Mouse (Mus musculus) urinary bladder, postnatal 14 days (tissue): ENCODE results near the gene Cox8b.
A peak's percentile ranks its signal among the peaks of the same experiment; 100 is the strongest.

Experiments used
- DNase-seq: peaks from one replicate; pipeline ENCODE4 v3.0.0; 2021; ENCODE audit warnings: low spot score

The Cox8b gene

GRCm38 (mm10) chr7:140900220-140900619 lies at the start of gene Cox8b:
Gene Cox8b, minus strand, starts transcription at chr7:140900446.
- DNase-seq: no peak

DNA sequence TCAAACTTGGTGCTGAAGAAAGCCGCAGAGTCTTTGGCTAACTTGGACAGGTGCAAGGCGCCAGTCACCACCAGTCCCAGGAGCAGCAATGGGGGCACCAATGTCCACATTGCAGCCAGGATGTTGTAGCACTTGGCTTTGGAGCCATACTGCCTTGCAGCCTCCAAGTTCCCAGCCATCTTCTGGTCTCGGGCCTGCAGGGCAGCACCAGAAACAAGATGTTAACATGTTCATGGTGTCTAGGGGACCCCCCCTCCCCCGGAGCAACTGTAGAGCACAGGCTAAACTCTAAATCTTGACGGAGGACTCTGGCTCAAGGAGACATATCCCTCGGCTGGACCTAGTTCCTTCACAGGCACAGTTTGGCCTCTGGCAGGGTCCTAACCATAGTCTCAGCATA lies 49.0 kb upstream of the Cox8b start:
- DNase-seq: no peak

DNA sequence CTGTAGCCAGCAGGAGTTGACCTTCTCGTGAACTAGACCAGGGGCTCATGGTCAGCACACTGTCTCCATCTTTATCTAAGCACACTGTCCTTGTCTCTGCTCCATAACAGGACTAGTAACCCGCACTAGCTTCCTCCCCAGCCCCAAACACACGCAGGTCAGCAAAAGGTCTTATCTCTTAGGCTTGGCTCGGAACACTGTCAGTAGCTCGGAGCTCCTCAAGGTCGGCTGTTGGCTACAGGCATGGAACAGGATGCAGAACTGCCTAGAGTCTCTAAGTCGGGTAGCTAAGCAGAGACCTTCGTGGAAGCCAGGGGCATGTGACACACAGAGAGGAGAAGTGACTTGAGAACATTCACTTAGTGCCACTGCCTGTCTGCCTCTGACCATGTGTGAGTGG lies 47.9 kb upstream of the Cox8b start:
- DNase-seq: no peak

GRCm38 (mm10) chr7:140946980-140947379 lies 46.7 kb upstream of the Cox8b start:
- no peak for DNase-seq

DNA sequence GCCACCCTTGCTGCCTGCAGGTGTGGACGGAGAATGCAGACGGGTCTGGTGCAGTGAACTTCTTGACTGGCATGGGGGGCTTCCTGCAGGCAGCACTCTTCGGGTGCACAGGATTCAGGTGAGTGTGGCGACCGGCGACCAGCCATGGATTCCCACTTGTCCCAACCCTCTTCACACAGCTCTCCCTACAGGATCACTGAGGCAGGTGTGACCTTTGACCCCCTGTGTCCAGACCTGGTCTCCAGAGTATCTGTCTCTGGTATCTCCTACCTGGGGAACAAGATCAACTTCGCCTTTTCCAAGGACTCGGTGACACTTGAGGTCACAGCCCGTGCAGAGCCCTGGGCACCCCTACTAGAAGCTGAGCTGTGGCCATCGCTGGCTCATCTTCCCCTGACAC lies 46.1 kb upstream of the Cox8b start:
- DNase-seq: no peak

- no peak for DNase-seq
Measured at GRCm38 (mm10) chr7:140945247-140945646, 45.0 kb upstream of the Cox8b start.

DNA sequence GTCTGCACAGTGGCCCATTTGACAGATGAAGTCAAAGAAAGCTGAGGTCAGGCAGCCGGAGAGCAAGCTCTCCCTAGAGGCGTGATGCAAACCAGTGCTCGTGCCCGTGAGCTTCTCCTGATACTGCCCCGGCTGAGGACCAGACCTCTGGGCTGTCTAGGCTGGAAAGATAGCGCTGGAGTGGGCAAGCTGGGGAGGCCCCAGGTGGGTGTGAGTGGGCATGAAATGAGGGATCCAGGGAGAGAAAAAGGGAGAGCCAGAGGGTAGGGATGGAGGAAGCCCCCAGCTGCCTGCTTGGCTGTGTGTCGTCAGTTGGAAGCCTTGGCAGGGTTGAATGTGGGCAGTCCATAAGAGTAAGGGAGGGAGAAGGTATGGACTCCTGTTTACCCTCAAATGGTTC lies 44.0 kb upstream of the Cox8b start:
- DNase-seq: no peak

DNA sequence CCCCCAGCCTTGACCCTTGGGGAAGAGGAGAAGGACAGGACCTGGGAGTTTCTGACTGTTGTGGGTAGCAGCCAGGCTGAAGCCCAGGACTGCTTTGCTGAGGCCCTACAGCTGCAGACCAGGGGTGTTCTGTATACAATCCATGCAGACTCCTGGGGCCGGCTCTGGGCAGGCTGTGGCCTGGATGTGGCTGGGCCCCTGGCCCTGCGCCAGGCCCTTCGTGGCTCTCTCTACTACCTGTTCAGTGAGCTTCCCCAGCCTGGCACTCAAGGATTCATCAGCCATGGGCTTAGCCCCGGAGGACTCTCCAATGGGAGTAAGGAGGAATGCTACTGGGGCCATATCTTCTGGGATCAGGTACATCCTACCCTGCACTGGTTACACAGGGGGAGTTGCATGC lies 43.1 kb upstream of the Cox8b start:
- DNase-seq: no peak

- DNase-seq: no peak
Measured at GRCm38 (mm10) chr7:140942811-140943210, 42.6 kb upstream of the Cox8b start.

- no peak for DNase-seq
Measured at GRCm38 (mm10) chr7:140942341-140942740, 42.1 kb upstream of the Cox8b start.

- DNase-seq: peak; percentile 89
Measured at GRCm38 (mm10) chr7:140941222-140942051, 41.2 kb upstream of the Cox8b start, which contains the start of gene Pgghg. Gene Pgghg, plus strand, starts transcription at chr7:140941391.

DNA sequence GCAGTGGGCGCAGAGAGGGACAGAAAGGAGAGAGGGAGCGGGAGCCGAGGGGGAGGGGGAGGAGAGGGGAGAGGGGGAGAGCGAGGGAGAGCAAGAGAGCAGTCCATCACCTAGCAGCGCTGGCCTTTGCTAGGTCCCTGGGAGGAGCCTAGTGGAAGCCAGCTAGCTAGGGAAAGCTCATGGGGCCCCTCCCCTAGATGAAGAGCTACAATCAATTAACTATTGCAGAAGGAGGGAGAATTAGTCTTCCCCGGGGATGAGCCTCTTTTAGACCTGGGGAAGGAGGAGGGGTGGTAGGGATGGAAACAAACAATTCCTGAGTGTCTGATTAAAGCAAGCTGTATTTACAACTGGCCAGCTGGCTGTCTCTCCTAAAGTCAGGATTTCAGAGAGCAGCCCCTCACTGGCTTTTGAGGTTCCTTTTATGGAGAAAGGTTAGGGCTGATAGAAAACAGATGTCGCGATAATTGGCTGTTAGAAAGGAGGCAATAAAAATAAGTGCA lies 39.5 kb upstream of the Cox8b start:
- peak; percentile 58 for DNase-seq

DNA sequence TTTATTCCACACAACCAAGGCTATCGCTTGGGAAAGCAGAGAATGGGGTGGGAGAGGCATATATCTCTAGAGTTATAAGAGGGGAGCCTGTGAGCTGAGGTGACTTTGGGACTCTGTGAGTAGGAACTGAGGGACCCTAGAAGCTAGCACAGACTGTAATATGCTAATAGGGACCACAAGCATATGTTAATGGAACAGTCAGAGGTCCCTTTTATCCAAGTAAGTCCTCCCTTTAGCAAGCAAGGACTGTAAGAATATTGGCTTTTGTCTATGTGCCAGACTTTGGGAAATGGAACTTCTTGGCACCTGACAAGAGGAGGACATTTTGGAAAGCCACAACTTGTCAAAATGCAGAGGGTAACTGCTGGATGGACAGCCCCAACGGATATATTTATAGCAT lies 38.6 kb upstream of the Cox8b start:
- no peak for DNase-seq

- DNase-seq: no peak
Measured at GRCm38 (mm10) chr7:140938436-140938835, 38.2 kb upstream of the Cox8b start.

DNA sequence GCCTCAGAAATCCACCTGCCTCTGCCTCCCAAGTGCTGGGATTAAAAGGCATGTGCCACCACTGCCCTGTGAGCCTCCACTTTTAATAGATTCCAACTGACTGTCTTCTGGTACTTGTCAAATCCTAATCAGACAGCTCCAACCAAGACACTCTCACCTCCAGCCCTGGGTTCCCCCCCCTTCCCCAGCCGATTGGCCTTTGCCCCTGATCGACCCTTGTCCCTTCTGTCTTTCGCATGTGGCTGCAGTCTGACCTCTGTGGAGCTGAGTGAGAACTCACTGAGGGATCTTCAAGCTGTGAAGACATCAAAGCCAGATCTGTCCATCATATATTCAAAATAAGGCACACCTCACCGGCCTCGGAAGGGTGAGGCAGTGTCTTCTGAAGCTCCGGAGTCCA lies 26.9 kb upstream of the Cox8b start:
- DNase-seq: no peak

DNA sequence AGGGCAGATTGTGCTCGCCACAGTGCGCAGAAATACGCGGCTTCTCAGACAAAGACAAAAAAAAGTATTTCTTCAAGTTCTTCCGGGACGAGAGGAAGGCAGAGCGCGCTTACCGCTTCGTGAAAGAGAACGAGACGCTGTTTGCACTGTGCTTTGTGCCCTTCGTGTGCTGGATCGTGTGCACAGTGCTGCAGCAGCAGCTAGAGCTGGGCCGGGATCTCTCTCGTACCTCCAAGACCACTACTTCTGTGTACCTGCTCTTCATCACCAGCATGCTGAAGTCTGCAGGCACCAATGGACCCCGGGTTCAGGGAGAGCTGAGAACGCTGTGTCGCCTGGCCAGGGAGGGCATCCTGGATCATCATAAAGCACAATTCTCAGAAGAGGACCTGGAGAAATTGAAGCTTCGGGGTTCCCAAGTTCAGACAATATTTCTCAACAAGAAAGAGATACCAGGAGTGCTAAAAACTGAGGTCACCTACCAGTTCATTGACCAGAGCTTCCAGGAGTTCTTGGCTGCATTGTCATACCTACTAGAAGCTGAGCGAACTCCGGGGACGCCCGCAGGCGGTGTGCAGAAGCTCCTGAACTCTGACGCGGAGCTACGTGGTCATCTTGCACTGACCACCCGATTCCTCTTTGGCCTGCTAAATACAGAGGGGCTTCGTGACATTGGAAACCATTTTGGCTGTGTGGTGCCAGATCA lies 23.0 kb upstream of the Cox8b start:
- DNase-seq: no peak

DNA sequence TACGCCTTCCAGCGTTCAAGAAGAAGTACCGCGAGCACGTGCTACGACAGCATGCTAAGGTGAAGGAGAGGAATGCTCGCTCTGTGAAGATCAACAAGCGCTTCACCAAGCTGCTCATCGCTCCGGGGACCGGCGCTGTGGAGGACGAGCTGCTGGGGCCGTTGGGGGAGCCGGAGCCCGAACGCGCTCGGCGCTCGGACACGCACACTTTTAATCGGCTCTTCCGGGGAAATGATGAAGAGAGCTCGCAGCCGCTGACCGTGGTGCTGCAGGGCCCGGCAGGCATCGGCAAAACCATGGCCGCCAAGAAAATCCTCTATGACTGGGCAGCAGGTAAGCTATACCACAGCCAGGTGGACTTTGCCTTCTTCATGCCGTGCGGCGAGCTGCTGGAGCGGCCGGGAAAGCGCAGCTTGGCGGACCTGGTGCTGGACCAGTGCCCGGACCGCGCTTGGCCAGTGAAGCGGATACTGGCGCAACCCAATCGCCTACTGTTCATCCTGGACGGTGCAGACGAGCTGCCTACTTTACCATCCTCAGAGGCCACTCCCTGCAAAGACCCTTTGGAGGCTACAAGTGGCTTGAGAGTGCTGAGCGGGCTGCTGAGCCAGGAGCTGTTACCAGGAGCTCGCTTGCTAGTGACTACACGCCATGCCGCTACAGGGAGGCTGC lies 22.3 kb upstream of the Cox8b start:
- peak; percentile 47 for DNase-seq

DNA sequence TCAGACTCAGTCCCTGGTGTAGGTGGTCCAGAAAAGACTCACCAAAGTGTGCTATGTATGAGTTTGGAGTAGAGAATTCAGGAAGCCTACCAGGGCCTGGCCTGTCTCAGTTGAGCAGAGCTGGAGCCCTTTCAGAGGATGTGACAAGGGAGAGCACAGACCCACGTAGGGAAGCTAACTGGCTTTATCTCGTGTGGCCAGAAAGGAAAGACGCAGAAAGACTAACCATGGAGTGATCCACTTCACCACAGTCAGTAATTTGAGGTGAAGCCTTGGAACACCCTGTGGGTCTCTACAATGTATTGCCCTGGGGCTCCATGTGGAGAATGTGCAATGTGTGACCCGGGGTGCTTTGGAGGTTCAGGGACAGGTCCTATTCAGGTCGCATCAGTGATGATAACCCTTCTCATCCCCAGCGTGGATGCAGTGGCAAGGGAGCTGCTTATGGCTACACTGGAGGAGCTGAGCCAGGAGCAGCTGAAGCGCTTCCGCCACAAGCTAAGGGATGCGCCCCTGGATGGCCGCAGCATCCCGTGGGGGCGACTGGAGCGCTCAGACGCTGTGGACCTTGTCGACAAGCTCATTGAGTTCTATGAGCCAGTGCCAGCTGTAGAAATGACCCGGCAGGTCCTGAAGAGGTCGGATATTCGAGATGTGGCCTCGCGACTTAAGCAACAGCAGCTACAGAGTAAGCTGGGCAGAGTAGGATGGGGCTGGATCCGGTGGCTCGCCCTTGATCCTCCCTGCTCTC lies 21.2 kb upstream of the Cox8b start:
- DNase-seq: no peak

GRCm38 (mm10) chr7:140920418-140921029 lies 20.3 kb upstream of the Cox8b start, which contains the start of gene Nlrp6:
Gene Nlrp6, plus strand, starts transcription at chr7:140920902.
- no peak for DNase-seq

GRCm38 (mm10) chr7:140919911-140920310 lies 19.7 kb upstream of the Cox8b start:
- no peak for DNase-seq

GRCm38 (mm10) chr7:140914031-140914690 lies 13.9 kb upstream of the Cox8b start:
- no peak for DNase-seq
